9 mouse cellular contexts compared by ENCODE assay signal in genomic region chr17:46975183-46975582, GRCm38 (mm10). TPM values are rescaled to one million over a fixed set of nuclear protein-coding genes. Genes with fewer than 3 reads are reported as not detected.
DNase-seq lines count a peak whose midpoint lies in the region; ATAC-seq and TF ChIP-seq lines count a peak whose summit lies in the region.
"Had no signal": no experiment of that assay in that cellular context is flagged by ENCODE, and none has a peak within 500 bp of the region (broad histone marks: within the 10 kb centered on the region; RNA-seq: fewer than 3 reads in every experiment).

No protein-coding gene starts in this region.

- no peak overlapping the region for H3K9ac ChIP-seq in midbrain, embryonic 11.5 days (ENCODE audit: low read length)
- H3K9ac ChIP-seq in midbrain, embryonic 13.5 days (replicated peaks) = no peak overlapping the region
- no peak overlapping the region for H3K9ac ChIP-seq in liver, postnatal 0 days (replicated peaks)
- H3K9ac ChIP-seq: neural tube, embryonic 12.5 days had no signal

- WGBS in midbrain, embryonic 11.5 days = 65% methylated on average over 3 of the region's 3 CpGs
- WGBS in midbrain, embryonic 13.5 days = 71% methylated on average over 3 of the region's 3 CpGs
- WGBS in liver, postnatal 0 days (ENCODE audit: insufficient replicate concordance) = 64% methylated on average over 3 of the region's 3 CpGs

- no peak overlapping the region for H3K4me2 ChIP-seq in midbrain, embryonic 11.5 days
- no peak overlapping the region for H3K4me2 ChIP-seq in midbrain, embryonic 13.5 days (replicated peaks)
- H3K4me2 ChIP-seq in liver, postnatal 0 days (ENCODE audit: low read depth, low read length) = no peak overlapping the region
- H3K4me2 ChIP-seq: neural tube, embryonic 12.5 days had no signal

- H3K27me3 ChIP-seq in midbrain, embryonic 11.5 days (ENCODE audit: control insufficient read depth, insufficient read depth, low read length) = no peaks in the 10 kb centered on the region
- no peaks in the 10 kb centered on the region for H3K27me3 ChIP-seq in midbrain, embryonic 13.5 days
- H3K27me3 ChIP-seq in liver, postnatal 0 days (ENCODE audit: insufficient read depth, low read length) = no peaks in the 10 kb centered on the region
- H3K27me3 ChIP-seq: neural tube, embryonic 12.5 days had no signal

- H3K27ac ChIP-seq in midbrain, embryonic 11.5 days (ENCODE audit: low read depth, low read length) = no peak overlapping the region
- H3K27ac ChIP-seq in midbrain, embryonic 13.5 days = no peak overlapping the region
- H3K27ac ChIP-seq in liver, postnatal 0 days (ENCODE audit: low read depth) = no peak overlapping the region
- H3K27ac ChIP-seq: neural tube, embryonic 12.5 days had no signal

- no peak for TF ChIP-seq EP300 in liver, postnatal 0 days (IDR thresholded peaks at IDR 0.05; ENCODE audit: low read depth)

- DNase-seq in midbrain, embryonic 11.5 days (ENCODE audit: low spot score, missing footprints) = peak; percentile 96
- DNase-seq in T-cell, adult 2 months (ENCODE audit: low spot score) = peak; percentile 56
- DNase-seq in cerebellum, postnatal 14 days = peak; percentile 57 to 77
- DNase-seq in heart, postnatal 4 days = peak; percentile 71
- DNase-seq in liver, postnatal 0 days = peak; percentile 84
- peak; percentile 45 for DNase-seq in right cerebral cortex, postnatal 14 days

- no peaks in the 10 kb centered on the region for H3K4me1 ChIP-seq in midbrain, embryonic 11.5 days (ENCODE audit: control insufficient read depth, insufficient read depth, low read length)
- no peaks in the 10 kb centered on the region for H3K4me1 ChIP-seq in midbrain, embryonic 13.5 days (replicated peaks)
- H3K4me1 ChIP-seq in liver, postnatal 0 days (ENCODE audit: insufficient read depth) = no peaks in the 10 kb centered on the region
- H3K4me1 ChIP-seq: neural tube, embryonic 12.5 days had no signal

- TF ChIP-seq CTCF in liver, postnatal 0 days (IDR thresholded peaks at IDR 0.05; ENCODE audit: low read depth) = peak; percentile 93

- H3K9me3 ChIP-seq in midbrain, embryonic 11.5 days (ENCODE audit: control insufficient read depth, low read length) = no peaks in the 10 kb centered on the region
- no peaks in the 10 kb centered on the region for H3K9me3 ChIP-seq in midbrain, embryonic 13.5 days
- no peaks in the 10 kb centered on the region; the same call in 1 of the 2 replicates for H3K9me3 ChIP-seq in liver, postnatal 0 days (ENCODE audit: low read length)
- H3K9me3 ChIP-seq: neural tube, embryonic 12.5 days had no signal

- H3K36me3 ChIP-seq in midbrain, embryonic 11.5 days (ENCODE audit: control insufficient read depth, insufficient read depth, low read length) = peaks cover 17% of the 10 kb centered on the region
- H3K36me3 ChIP-seq in midbrain, embryonic 13.5 days = peaks cover 97% of the 10 kb centered on the region
- H3K36me3 ChIP-seq in liver, postnatal 0 days (replicated peaks; ENCODE audit: insufficient read depth, low read length) = peaks cover 90% of the 10 kb centered on the region

- ATAC-seq in midbrain, embryonic 11.5 days (ENCODE audit: low FRiP score) = no peak
- ATAC-seq in midbrain, embryonic 13.5 days = no peak
- ATAC-seq in liver, postnatal 0 days = no peak
- ATAC-seq in frontal cortex, adult (ENCODE audit: low TSS enrichment) = no peak

- H3K4me3 ChIP-seq in midbrain, embryonic 11.5 days (ENCODE audit: low read depth, low read length) = no peak overlapping the region
- no peak overlapping the region for H3K4me3 ChIP-seq in midbrain, embryonic 13.5 days (replicated peaks)
- H3K4me3 ChIP-seq in liver, postnatal 0 days (ENCODE audit: low read depth, low read length) = no peak overlapping the region
- H3K4me3 ChIP-seq: neural tube, embryonic 12.5 days had no signal

RNA-seq across cellular contexts. Expression of gene Ubr2, which starts 35.2 kb away (rescaled TPM):
- 18.1 and 18.7 TPM in 2 replicates for polyA plus RNA-seq in midbrain, embryonic 11.5 days (2014; fragmentation: Nextera tagmentation; extraction: Ambion mirVana)
- polyA plus RNA-seq in midbrain, embryonic 13.5 days (2015; fragmentation: Nextera tagmentation; extraction: Ambion mirVana) = 16.7 and 18.0 TPM in 2 replicates
- total RNA-seq in heart, postnatal 4 days (2021) = 10 to 100 TPM; 44.9 to 49.5 TPM
- 6.1 and 6.6 TPM in 2 replicates for polyA plus RNA-seq in liver, postnatal 0 days (2015; fragmentation: Nextera tagmentation; extraction: Ambion mirVana)

Comparison
In these comparisons a context has a peak if more than half of its experiments do, and no peak if none do; other contexts are left out.
1. DNase-seq: peak in every context shown above with its lines; median percentile 96 in midbrain, embryonic 11.5 days; 84 in liver, postnatal 0 days; 71 in heart, postnatal 4 days; 67 in cerebellum, postnatal 14 days; 56 in T-cell, adult 2 months; 45 in right cerebral cortex, postnatal 14 days.